Mouse (Mus musculus): ENCODE results near the gene Sox11.
A peak's percentile ranks its signal among the peaks of the same experiment; 100 is the strongest.

Gene Sox11

DNA sequence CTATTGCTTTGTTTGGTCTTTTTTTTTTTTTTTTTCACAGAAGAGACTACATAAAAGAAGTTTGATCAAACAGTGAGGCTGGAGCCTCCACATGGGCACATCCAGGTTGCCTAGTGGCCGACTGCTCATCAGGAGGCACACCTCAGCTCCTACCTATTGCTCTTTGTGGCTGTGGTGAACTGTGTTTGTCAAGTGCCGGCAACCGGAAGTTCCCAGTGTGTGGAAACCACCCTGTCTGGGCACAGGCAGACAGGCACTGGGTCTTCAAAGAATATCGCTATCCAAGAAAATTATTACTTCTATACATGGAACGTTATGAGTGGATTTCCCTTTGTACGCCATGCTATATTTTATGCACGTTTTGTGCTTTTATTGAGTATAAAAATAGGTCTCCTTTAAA lies 6.0 kb downstream of the Sox11 start:
- peak in 1 of 2 experiments; percentile 13 for DNase-seq

GRCm38 (mm10) chr12:27335356-27336055 lies 6.9 kb downstream of the Sox11 start:
- peak; percentile 49 to 53 for DNase-seq

- no peak for DNase-seq
Measured at GRCm38 (mm10) chr12:27333590-27333989, 8.8 kb downstream of the Sox11 start.

DNA sequence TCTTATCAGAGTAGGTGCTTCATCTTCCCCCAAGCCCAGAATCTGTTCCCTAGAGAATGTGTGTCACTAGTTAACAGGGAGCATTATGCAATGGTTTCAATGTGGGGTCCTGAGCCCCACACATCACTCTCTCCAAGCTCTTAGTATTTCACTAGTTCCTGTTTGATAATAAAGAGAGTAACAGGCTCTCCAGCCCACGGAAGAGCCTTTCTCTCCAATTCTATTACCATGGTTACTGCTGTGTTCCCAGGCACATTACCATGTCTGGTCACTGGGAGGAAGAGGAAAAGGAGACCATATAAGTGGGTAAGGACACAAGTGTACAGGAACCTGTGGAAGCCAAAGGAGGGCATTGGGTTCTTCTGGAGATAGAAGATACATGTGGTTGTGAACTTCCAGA lies 19.0 kb downstream of the Sox11 start:
- DNase-seq, result no peak

DNA sequence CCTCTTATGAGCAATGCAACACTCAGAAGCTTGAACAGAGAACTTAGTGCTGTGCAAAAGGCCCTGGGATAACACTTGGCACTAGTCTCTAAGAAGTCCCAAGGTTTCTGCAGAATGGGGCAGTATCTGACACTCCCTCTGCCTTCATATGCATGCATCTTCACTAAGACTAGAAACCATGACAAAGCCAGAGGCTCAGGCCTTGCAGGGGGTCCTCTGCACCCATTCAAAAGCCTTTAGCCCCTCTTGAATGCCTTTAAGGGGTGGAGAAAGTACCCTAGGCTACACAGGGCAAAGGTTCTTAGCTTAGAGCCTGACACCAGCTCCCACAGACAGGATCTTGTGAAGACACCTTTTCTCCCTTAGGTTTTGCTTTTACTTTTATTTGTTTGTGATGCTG lies 21.7 kb downstream of the Sox11 start:
- no peak for DNase-seq

DNA sequence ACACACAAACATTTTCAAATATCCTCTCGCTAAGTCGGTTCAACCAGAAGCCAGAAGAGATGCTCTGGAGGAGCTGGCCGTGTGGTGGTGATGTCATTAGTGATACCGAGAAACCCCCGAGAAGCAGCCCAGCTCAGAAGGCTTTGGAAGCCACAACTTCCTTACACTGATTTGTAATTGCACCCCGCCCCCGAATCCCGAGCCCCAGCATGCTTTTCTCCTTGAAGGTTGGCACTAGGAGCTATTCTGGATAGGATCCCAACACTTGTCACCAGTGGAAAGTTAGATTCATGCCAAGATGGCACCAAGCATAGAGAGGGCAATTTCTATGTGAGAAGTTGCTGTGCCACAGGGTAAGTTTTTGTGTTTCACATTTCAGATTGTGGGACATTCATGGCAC lies 29.4 kb downstream of the Sox11 start:
- peak; percentile 49 to 62 for DNase-seq

GRCm38 (mm10) chr12:27311854-27312466 lies 30.4 kb downstream of the Sox11 start:
- DNase-seq, result no peak

- no peak for DNase-seq
Measured at GRCm38 (mm10) chr12:27311316-27311832, 31.0 kb downstream of the Sox11 start.

- no peak for DNase-seq
Measured at GRCm38 (mm10) chr12:27310703-27311102, 31.7 kb downstream of the Sox11 start.

DNA sequence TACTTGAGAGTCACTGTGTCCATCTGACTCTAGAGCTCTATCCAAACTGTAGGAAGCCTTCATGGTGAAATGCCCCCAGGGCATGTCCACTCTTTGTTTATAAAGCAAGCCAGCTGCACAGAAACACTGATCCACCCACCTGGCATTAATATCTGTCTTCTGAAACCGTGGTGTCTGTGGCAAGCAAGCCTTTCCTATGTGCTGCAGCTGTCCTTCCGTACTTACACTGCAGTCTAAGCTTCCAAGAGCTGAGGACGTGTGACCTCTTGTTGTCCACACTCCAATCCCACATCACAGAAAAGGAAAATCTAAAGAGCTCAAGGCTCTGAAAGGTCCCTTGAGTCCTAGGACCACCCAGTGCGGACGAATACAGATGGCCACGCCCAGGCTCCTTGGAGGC lies 32.4 kb downstream of the Sox11 start:
- no peak for DNase-seq

DNA sequence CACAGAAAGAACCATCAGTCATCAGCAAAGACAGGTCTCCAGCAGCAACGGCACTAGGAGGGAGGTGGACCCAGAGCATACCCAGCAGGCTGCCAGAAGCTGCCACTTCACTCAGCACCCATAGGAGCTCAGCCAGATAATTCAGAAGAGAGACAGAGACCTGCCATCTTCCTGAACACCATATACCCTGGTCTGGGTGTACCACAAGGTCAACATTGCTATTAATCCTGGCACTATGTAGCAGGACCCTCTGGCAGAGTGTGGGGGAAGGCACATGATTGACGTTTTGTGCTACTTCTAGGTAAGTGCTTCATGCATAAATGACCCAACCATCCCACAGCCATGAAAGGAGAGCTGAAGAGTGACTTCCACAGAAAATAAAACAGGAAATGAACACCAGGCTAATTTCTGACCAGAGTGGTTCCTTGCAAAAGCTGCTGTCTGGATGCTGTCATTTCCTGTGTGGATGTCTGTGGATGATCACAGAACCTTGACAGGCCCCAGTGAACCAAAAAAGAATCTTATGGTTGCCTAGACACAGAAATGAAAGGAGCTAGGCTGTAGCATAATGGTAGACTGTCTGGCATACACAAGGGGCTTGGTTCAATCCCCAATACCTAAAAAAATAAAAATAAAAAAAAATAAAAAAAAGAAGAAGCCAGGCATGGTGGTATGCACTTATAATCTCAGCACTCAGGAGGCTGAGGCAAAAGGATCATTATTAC lies 37.5 kb downstream of the Sox11 start:
- DNase-seq, result no peak

- no peak for DNase-seq
Measured at GRCm38 (mm10) chr12:27303190-27303589, 39.2 kb downstream of the Sox11 start.

DNA sequence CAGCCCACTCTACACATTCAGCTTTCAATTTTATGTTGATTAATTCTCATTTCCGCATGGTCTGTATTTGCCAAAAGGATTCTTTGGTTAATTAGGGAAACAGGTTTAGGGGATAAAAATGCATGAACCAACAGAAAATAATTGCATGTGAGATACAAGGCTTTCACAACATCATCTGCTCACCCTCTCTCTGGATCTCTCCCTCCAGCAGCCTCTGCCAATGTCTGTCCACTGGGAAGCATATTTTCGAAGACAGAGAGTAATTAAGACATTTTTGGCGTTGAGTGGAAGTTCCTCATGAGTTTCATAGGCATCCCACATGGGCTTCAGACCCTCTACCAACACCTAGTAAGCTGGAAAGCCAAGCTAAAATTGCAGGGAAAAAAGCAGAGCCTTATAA lies 43.7 kb downstream of the Sox11 start:
- DNase-seq, result no peak

DNA sequence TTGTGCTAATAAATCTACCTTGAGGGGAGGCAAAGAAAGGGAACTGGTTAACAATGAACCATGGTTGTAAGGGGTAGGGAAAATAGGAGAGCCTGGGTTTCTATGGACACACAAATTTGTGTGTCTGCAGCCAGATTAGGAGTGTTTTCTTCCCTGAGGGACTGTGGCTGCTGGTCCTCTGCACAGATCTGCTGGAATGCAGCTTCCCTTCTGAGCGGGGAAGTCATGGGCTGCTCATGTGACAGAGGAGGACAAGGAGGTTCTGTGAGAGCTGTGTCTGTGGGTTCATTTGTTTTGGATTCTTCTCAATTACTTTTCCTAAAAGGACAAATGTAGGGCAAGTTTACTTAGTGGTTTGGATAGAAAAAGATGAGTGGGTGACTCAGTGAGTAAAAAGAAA lies 48.2 kb downstream of the Sox11 start:
- no peak for DNase-seq

DNA sequence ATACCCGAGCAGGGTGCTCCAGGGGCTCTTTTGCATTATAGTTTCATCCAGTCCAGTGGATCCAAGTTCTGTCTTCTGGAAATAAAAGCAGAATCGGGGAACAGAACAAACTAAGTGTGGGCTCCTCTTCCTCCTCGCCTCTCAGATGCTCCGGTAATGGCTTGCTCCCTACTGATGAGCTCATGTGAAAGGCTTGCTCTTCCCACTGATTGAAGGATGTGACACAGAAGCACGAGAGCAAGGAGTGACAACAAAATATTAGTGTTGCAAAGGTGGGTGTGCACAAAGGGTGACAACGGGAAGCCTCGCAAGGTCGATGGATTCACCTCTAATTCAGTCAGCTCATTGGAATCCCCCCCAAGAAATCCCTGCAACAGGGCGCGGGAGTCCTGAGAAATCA lies 48.6 kb downstream of the Sox11 start:
- no peak for DNase-seq

DNA sequence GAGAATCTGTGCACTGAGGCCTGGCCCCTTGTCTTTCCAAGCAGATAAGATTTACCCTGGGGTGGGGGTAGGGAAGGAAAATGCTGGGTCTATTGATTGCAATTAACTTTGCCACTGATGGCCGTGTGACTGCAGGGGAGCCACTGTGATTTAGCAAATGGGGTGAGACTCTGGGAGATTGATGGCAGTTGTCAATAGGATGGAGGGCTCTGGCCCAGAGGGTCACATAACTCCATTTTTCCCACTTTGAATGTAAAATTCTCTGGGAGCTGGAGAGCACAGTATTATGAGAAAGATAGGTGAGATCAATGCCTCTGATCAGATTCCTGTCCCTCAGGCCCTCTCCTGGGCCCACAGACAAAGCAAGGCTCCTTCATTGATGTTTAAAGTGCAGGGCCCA lies 49.2 kb downstream of the Sox11 start:
- no peak for DNase-seq
